Mouse (Mus musculus) 416B (cell line): ENCODE results near the gene Kcnj14.

Experiments
- DNase-seq: peaks from one replicate; pipeline ENCODE4 v3.0.0; 2011; ENCODE audit warnings: low read depth

Kcnj14 gene

DNA sequence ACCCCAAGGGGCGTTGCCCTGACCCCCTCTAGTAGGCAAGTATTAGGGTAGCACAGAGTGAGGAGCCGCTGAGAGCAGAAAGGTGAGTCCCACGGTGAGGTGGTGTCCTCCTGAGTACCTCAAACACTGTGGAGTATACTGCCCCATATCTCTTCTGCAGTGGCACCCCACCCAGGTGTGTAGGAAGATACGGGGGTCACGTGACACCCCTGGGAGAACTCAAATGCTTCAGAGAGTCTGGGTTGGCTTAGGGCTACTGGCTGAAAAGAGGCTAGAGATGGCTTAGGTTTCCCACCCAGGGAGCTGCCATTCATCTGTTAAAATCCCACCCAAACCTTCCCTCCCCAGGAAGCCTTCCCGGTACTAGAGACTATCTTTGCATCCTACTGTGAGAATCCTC is 27.6 kb downstream of the Kcnj14 start:
- DNase-seq: no peak

DNA sequence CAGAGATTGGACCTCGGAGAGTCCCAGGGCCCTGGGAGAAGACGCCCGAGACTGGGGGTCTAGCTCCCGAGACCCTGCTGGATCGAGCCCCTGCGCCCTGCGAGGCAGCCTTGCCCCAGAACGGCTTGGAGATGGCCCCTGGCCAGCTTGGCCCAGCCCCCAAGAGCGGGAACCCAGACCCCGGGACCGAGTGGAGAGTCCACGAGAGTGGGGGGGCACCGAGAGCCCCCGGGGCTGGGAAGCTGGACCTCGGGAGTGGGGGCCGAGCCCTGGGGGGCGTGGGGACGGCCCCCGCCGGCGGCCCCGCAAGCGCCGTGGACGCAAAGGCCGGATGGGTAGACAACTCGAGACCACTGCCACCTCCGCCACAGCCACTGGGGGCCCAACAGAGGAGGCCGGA is 29.6 kb downstream of the Kcnj14 start:
- no peak for DNase-seq

DNA sequence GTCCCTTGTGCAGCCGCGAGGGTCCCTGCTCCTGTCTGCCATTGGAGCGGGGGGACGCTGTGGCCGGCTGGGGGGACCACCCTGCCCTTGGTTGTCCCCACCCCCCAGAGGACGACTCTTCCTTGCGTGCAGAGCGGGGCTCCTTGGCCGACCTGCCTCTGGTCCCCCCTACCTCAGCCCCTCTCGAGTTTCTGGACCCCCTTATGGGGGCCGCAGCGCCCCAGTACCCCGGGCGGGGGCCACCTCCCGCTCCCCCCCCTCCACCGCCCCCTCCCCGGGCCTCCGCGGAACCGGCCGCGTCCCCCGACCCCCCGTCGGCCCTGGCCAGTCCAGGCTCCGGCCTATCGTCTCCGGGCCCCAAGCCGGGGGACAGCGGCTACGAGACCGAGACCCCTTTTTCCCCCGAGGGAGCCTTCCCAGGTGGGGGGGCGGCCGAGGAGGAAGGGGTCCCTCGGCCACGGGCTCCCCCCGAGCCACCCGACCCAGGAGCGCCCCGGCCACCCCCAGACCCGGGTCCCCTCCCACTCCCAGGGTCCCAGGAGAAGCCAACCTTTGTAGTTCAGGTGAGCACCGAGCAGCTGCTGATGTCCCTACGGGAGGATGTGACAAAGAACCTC is 30.5 kb downstream of the Kcnj14 start:
- DNase-seq: no peak

DNA sequence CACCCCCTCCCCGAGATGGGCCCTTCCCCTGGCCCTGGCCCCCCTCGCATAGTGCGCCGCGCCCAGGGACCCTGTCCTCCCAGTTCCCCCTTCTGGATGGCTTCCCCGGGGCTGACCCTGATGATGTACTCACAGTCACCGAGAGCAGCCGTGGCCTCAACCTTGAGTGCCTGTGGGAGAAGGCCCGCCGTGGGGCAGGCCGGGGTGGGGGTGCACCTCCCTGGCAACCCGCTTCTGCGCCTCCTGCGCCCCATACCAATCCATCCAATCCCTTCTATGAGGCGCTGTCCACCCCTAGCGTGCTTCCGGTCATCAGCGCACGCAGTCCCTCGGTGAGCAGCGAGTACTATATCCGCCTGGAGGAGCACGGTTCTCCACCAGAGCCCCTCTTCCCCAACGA is 31.3 kb downstream of the Kcnj14 start:
- no peak for DNase-seq

DNA sequence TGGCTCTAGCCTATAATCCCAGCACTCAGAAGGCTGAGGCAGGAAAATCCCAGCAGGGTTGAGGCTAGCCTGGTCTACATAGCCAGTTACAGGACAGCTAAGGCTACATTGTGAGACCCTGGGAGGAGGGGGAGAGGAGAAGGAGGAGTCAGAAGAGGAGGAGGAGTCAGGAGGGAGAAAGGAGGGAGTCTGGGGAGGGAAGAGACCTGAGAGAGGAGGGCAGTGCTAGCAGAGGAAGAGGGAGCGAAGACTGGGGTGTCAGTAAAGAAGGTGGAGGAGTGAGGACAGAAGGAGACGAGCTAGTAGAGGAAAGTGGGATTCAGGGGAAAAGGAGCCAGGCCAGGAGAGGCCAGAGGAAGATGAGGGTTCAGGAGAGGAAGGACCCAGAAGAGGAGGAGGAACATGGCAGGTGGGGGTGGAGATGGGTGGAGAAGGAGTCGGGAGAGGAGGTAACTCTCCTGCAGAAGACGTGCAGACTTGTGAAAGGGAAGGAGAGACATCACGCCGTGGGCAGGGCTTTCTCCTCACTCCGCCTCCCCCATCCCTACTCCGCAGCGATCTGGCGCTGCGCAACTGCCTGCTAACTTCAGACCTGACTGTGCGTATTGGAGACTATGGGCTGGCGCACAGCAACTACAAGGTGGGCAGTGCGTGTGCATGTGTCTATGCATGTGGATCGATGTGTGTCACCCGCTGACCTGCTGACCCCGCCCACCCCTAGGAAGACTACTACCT is 32.7 kb downstream of the Kcnj14 start:
- no peak for DNase-seq

DNA sequence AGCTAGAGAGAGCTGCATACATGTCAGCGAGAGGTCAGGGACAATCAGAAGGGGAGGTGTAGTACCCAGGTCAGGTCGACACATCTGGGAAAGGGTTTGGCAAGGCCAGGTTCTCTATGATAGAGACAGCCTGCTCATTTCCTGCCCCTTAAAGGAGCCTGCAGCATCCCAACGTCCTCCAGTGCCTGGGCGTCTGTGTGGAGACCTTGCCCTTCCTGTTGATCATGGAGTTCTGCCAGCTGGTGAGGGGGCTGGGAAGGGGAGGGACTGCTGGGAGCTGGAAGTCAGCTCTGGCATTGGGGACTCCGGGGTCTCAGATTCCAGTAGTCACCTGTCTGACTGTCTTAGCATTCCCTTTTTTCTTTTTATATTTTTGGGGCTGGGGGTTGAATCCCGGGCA is 33.9 kb downstream of the Kcnj14 start:
- no peak for DNase-seq

DNA sequence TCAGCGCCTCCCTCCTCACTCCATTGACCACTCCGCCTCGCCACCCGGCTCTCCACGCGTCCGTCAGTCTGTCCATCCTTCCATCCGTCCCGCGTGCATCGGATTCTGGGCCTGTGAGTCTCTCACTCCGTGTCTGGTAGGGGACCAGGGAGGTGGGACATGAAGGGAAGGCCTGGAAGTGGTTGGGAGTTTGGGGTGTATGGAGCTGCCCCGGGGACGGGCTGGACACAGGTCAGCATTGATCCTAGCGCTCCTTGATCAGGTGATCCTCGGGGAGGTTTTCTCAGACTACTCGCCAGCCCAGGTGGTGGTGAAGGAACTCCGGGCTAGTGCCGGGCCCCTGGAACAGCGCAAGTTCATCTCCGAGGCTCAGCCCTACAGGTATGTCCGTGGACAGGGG is 36.9 kb downstream of the Kcnj14 start:
- DNase-seq: no peak

DNA sequence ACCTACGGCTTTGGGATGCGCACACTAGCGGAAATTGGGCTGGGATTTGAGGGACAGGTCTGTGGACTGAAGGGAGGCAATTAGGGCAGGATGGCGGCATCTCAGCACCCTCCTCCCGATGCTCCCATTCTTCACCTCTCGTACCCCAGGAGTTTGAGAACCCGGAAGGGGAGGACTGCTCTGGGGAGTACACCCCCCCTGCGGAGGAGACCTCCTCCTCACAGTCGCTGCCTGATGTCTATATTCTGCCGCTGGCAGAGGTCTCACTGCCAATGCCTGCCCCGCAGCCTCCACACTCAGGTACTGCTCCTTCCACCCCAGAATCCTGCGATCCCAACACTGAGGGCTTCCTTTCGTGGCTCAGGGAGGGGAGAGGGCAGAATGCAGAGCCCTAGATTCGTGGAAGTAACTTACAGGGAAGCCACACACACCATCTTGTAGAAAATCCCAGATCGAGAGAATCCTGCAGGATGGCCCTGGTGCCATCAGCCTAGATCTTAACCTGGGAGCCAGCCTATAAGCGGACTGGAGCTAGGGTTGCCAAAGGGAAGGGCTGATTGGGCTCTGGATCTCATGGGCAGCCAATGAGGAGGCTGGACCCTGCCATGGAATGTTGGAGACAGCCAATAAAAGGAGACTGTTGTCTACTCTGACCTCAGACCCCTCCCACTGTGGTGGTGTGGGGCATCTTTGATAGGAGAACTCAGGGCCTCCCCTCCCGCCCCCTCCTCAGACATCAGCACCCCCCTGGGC is 37.7 kb downstream of the Kcnj14 start:
- DNase-seq: no peak

DNA sequence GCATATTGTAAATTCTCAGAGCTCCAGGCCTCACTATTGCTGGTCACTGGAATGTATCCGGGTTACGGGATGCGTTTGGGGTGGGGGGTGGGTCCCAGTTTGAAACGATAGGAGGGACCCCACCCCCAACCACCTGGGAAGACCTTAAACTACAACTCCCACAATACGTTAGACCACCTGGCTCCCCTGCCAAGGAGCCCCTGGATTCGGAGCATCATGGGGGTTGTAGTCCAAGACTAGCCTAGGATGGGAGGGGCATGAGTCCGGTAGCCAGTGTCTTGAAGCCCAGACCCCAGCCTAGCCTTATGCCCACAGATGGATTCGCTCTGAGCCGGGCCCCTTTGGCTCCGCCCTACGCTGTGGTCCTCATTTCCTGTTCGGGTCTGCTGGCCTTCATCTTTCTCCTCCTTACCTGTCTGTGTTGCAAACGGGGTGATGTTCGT is 38.4 kb downstream of the Kcnj14 start:
- DNase-seq: no peak

DNA sequence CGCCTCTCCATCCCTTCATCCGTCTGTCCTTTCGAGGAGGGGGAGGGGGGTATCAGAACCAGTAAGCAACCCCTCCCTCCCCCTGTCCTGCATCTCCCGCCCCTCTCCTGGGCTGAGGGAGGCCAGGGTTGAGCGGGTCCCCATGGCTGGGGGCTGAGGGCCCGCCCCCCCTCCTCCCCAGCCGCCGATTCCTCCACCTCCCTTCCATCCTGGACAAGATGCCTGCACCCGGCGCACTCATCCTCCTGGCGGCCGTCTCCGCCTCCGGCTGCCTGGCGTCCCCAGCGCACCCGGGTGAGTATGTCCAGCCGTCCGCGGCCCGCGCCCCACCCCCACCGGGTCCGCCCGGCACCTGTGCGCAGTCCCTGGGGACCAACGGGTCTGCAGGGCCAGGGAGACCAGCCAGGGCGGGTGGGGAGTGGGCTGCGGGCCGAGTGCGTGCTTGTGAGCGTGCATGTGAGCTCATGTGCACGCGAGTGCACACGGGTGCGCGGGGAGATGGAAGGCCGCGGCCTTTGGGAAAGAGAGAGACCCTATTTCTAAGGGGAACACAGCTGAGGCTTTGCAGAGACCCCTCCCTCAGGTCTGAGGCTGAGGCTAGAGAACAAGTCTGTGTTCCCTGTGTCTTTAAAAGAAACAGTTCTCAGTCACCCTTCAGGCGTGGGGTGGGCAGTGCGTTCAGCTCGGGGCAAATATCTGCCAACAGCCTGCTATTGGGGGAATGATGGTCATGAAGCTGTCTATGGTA is 39.0 kb downstream of the Kcnj14 start:
- DNase-seq: no peak

DNA sequence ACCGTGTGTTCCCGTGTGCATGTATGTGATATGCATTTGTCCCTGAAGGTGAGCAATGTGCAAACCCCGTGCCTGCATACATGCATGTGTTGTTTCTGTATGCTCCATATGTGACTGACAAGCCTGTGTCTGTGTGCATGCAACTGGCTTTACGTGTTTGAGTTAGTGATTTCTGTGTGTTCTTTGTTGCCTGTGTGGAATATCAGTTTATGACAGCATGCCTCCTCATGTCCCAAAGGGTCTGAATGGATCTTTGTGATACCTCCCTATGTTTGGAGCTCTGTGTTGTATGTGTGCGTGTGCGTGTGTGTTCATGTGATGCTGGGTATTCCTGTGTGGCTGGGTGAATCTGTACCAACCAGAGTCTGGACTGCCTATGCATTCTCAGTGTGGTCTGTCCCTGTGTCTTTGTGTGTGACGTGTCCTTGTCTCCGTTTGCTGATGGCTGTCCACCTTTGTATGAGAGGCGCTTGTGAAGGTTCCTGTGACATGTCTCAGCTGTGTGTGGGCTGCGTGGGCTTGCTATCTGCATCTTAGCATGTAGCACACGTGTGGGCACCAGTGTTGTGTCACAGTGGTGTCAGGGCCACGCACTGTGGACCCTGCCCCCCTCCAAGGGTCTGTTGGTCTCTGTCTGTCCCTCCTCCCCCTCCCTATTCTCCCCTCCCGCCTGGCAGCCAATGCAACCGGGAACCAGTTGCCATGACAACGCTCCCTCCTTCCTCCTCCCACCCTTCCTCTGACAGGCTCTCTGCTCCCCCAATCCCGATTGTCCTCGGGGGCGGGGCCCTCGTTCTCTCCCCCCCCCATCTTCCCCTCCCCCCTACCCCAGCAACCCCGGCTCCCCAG is 39.8 kb downstream of the Kcnj14 start, which contains the start of gene Sult2b1:
Gene Sult2b1 (minus strand): TSS at position 146 of the 849 bp plus-strand sequence.
- no peak for DNase-seq

DNA sequence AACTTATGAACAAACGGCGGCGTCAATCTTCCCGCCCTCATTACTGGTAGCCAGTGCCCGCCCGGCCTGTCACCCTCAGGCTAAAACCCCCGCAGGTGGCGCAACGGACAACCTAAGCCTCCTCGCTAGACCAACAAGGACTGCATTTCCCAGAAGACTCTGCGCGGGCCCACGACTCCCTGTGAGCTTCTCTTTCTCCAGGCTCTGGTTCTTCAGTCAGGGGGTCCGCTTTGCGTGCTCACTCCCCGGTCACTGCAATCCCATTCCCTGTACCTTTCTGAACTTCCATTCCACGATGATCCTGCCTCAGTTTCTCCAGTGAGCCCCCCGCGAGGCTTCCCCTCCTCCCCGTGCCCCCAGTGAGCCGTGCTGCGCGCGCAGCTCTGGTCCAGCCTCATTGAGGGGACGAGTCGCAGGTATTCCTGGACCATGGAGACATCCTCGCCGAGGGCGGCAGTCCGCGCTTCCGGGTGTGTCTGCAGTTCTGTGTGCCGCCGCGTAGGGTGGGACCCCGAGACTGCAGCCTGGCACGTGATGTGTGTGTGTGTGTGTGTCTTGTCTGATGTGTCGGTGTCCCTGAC is 41.0 kb downstream of the Kcnj14 start, which contains the start of gene Lmtk3:
Gene Lmtk3 (plus strand): TSS at position 228 of the 581 bp plus-strand sequence.
- no peak for DNase-seq

DNA sequence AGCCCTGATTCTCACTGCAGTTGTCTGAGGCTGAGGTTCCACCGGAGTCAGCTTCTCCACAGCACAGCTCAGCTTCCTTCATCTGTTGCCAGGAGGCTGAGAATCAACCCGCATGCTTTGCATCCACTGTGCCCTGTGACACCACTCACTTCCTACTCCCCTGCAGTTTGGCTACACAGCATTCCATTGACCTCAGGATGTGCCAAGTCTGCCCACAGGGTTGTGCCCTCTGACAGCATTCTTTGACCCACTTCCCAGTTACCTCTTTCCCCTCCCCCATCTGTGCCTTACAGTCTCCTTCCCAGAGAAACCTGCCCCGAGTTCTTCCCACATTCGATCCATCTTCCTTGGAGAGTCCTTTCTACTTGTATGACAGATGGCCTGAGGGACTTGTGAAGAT is 42.3 kb downstream of the Kcnj14 start:
- no peak for DNase-seq

DNA sequence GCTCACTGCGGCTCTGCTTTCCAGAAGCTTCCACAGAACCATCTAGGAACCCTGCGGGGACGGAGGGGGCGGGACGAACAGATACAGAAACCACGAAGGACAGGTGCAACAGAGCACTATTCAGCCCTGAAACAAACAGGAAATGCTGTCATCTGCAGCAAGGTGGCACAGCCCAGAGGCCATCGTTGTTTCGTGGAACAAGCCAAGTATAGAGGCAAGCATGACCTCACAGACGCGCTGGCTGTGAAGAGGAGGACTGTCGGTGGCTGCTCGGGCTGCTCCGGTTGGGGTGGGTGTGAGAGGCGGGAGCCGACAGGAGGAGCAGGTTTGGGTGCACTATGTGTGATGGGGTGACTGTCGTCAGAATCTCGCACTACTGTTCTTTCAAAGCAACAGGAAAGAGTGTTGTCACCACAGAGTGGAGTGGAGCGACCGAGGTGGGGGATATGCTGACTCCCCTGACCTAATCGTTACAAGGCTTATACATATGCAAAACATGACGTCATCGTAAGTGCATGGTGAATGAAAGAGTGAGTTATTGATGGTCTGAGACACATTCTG is 45.4 kb downstream of the Kcnj14 start:
- no peak for DNase-seq

DNA sequence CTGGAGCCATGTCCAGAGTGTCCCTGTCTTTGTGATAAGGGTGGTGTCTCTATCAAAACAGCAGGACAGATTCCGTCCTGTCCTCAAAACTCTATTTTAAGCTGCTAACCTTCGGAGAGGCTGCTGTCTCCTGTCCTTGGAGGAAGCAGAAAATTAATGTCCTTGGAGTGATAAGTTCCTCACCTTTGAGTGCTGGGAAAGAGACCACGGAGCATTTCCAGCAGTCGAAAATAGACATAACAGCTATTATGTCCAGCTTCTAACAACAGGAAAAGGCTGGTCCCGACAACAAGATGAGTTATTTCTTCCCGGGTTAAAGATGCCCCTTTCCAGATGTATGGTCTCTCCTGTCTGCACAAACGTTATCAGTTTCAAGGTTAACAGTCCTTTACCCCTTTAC is 49.3 kb downstream of the Kcnj14 start:
- no peak for DNase-seq

DNA sequence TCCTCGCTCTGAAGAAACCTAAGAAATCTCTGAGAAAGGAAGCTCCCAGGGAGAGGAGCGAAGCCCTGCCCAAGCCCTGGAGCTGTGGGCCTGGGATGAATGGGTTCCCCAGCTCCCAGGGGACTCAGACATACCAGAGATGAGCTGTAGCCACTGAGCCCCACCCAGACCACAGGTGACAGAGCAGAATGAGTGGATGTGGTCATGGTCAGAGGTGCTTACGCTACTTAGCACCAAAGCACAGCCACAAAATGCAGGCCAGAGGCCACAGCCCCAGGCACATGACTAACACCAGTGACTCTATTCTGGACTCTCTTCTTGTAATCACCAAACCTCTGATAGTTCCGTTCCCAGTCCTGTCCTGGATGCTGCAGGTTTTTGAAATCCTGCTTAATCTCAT is 53.5 kb downstream of the Kcnj14 start:
- DNase-seq: peak; percentile 40

DNA sequence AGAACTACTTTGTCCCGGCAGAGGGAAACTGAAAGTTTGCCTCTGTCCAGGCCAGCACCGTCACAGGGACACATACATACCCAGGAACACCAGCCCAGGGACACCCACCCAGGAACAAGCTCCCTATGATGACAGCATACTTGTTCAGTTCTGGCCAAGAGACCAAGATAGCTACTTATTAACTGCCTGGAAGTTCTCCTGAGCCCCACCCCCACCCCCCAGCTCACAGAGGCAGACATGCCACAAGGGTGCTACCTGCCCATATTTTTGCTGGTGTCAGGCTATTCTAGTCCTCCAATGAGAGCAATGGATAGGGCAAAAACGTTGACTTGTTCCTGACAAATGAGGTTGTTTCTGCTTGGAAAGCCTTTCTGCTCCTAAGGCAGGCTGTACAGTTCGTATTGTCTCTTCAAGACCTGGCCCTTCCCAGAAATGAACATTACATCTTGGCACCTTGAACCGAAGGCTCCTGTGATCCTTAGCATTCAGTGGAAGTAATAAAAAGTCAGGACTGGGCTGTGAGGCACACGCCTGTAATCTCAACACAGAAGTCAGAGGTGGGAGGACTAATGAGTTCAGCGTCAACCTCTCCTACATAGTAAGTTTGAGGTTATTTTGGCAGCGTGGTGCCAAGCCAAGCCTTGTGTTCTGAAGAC is 54.0 kb downstream of the Kcnj14 start:
- no peak for DNase-seq

DNA sequence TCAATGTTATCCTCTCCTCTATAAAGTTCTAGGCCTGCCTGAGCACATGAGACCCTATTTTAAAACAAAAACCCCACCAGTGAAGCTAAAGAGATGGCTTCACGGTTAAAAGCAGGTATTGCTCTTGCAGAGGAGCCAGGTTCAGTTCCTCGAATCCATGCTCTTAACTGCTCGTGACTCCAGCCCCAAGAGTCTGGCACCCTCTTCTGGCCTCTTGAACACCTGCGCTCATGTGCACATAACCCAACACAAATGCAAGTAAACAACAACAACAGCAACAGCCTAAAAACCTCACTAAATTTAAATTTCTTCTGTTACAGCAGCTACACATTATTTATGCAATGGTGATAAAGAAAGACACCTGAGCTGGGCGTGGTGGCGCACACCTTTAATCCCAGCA is 57.1 kb downstream of the Kcnj14 start:
- no peak for DNase-seq

DNA sequence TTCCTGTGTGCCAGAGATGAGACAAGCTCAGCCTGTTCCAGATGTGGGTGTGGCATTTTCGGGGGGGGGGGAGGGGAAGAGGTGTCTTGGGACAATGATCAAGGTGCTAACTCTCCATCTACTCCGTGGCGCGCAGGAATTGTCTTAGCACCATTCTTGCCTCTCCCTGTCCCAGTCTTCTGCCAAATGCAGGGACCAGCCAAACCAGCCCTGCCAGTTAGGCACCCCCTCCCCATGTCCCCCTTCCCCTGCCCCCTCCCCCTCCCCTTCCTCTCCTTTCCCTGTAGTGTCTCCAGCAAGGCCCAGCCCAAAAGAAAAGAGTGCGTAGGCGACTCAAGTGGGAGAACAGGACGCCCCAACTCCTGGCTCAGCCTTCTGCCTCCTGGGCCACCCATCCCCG is 57.8 kb downstream of the Kcnj14 start:
- DNase-seq: no peak
